In the genomic region with DNA sequence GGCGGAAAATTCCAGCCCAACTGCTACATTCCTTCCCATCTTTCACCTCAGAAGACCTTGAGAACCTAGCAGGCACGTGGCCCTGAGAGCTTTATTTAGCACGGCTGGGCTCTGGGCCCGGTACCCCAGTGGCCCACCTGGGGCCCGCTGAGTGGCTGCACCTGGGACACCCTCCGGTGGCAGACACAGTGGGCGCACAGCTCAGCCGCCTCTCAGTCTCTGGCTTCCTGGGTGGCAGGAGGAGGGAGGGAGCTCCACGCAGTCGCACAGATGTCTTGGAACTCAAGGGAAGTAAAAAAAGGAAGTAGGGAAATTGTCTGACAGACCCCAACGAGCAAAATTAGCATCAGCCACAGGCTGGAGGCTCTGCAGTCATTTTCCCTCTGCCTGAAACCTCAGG, we compare ENCODE assay signal across 9 mouse cellular contexts.
DNase-seq lines count a peak whose midpoint lies in the region; ATAC-seq and TF ChIP-seq lines count a peak whose summit lies in the region.
"Had no signal": no experiment of that assay in that cellular context is flagged by ENCODE, and none has a peak within 500 bp of the region (broad histone marks: within the 10 kb centered on the region; RNA-seq: fewer than 3 reads in every experiment).

No protein-coding gene starts in this region.

- H3K27me3 ChIP-seq in hindbrain, embryonic 14.5 days (ENCODE audit: control insufficient read depth, insufficient read depth, low read length) = no peaks in the 10 kb centered on the region
- no peaks in the 10 kb centered on the region for H3K27me3 ChIP-seq in hindbrain, embryonic 11.5 days (ENCODE audit: control insufficient read depth, insufficient read depth, low read length)

- no peak for TF ChIP-seq POLR2A in olfactory bulb, adult 2 months (IDR thresholded peaks at IDR 0.05; ENCODE audit: insufficient read depth, low read depth, low read length)

- intact Hi-C loops in heart, postnatal 10 days (cut with DNase I) = no loop called here

- peak overlapping the region; percentile 27; the same call in 1 of the 2 replicates for H3K4me2 ChIP-seq in hindbrain, embryonic 14.5 days (replicated peaks)
- H3K4me2 ChIP-seq in hindbrain, embryonic 11.5 days (replicated peaks; ENCODE audit: low read depth, low read length) = no peak overlapping the region

- H3K4me3 ChIP-seq in hindbrain, embryonic 14.5 days (replicated peaks; ENCODE audit: low read length) = no peak overlapping the region
- H3K4me3 ChIP-seq in hindbrain, embryonic 11.5 days (ENCODE audit: low read depth, low read length) = no peak overlapping the region
- 0 out of 2 replicates have a peak overlapping the region, but pooled peaks have one; percentile 5 for H3K4me3 ChIP-seq in olfactory bulb, adult 2 months (ENCODE audit: insufficient read depth, low read depth, low read length)

- no peaks in the 10 kb centered on the region for H3K36me3 ChIP-seq in hindbrain, embryonic 14.5 days (replicated peaks; ENCODE audit: control insufficient read depth, insufficient read depth)
- no peaks in the 10 kb centered on the region for H3K36me3 ChIP-seq in hindbrain, embryonic 11.5 days (ENCODE audit: control insufficient read depth, insufficient read depth, low read length)
- H3K36me3 ChIP-seq: G1E had no signal

- no peaks in the 10 kb centered on the region for H3K9me3 ChIP-seq in hindbrain, embryonic 14.5 days (ENCODE audit: control insufficient read depth, low read length)
- H3K9me3 ChIP-seq in hindbrain, embryonic 11.5 days (ENCODE audit: control insufficient read depth, low read length) = no peaks in the 10 kb centered on the region
- H3K9me3 ChIP-seq: G1E had no signal

- no peak for ATAC-seq in hindbrain, embryonic 14.5 days (ENCODE audit: low FRiP score)
- no peak for ATAC-seq in hindbrain, embryonic 11.5 days (ENCODE audit: low FRiP score)

- DNase-seq in hindbrain, embryonic 14.5 days (ENCODE audit: low spot score) = no peak
- no peak for DNase-seq in hindbrain, embryonic 11.5 days (ENCODE audit: low spot score)
- DNase-seq in cerebellum, postnatal 10 days = peak; percentile 38 to 50
- peak; percentile 64 to 66 for DNase-seq in heart, postnatal 10 days
- peak; percentile 28 to 49 for DNase-seq in layer of hippocampus, postnatal 10 days (ENCODE audit: low spot score in 2 of 2)
- DNase-seq in gastrocnemius, adult 18-20 months (ENCODE audit: low spot score) = no peak
- DNase-seq in lung, postnatal 10 days = no peak

- 0 out of 2 replicates have a peak, but pooled peaks cover 4% of the 10 kb centered on the region for H3K4me1 ChIP-seq in hindbrain, embryonic 14.5 days (replicated peaks; ENCODE audit: control insufficient read depth, insufficient read depth, low read length)
- H3K4me1 ChIP-seq in hindbrain, embryonic 11.5 days (replicated peaks; ENCODE audit: control insufficient read depth, insufficient read depth, low read length) = no peaks in the 10 kb centered on the region
- peaks cover 15% of the 10 kb centered on the region for H3K4me1 ChIP-seq in olfactory bulb, adult 2 months (ENCODE audit: control insufficient read depth, insufficient read depth, low read length)

- 26% methylated on average over 11 of the region's 11 CpGs for WGBS in hindbrain, embryonic 14.5 days
- WGBS in hindbrain, embryonic 11.5 days = 28% methylated on average over 11 of the region's 11 CpGs
- 9% methylated on average over 11 of the region's 11 CpGs for WGBS in olfactory bulb, adult 2 months

- H3K9ac ChIP-seq in hindbrain, embryonic 14.5 days = no peak overlapping the region
- no peak overlapping the region for H3K9ac ChIP-seq in hindbrain, embryonic 11.5 days (ENCODE audit: low read depth, low read length)

- H3K27ac ChIP-seq in hindbrain, embryonic 14.5 days = no peak overlapping the region
- no peak overlapping the region for H3K27ac ChIP-seq in hindbrain, embryonic 11.5 days (ENCODE audit: low read depth, low read length)
- no peak overlapping the region for H3K27ac ChIP-seq in olfactory bulb, adult 2 months (ENCODE audit: insufficient read depth, low read depth, low read length)

- TF ChIP-seq CTCF in olfactory bulb, adult 2 months (IDR thresholded peaks at IDR 0.05; ENCODE audit: insufficient read depth, low read depth, low read length) = no peak

Comparison
In these comparisons a context has a peak if more than half of its experiments do, and no peak if none do; other contexts are left out.
1. DNase-seq: peak in cerebellum, postnatal 10 days (2 of 2), heart, postnatal 10 days (2 of 2) and layer of hippocampus, postnatal 10 days (2 of 2); none in hindbrain, embryonic 14.5 days (single experiment), hindbrain, embryonic 11.5 days (single experiment), gastrocnemius, adult 18-20 months (single experiment) and lung, postnatal 10 days (single experiment).